Comparison of ENCODE assay signal across 10 mouse cellular contexts in genomic region chr5:124001274-124001673, GRCm38 (mm10). TPM values are rescaled to one million over a fixed set of nuclear protein-coding genes. Genes with fewer than 3 reads are reported as not detected.
DNase-seq lines count a peak whose midpoint lies in the region; ATAC-seq and TF ChIP-seq lines count a peak whose summit lies in the region.
"Had no signal": no experiment of that assay in that cellular context is flagged by ENCODE, and none has a peak within 500 bp of the region (broad histone marks: within the 10 kb centered on the region; RNA-seq: fewer than 3 reads in every experiment).

No protein-coding gene starts in this region.

- peaks cover 4% of the 10 kb centered on the region; the same call in 1 of the 2 replicates for H3K4me1 ChIP-seq in forebrain, embryonic 14.5 days (ENCODE audit: control insufficient read depth, insufficient read depth, low read length)
- H3K4me1 ChIP-seq in forebrain, embryonic 11.5 days (replicated peaks; ENCODE audit: control insufficient read depth, insufficient read depth, low read length) = no peaks in the 10 kb centered on the region
- H3K4me1 ChIP-seq in neural tube, embryonic 12.5 days = no peaks in the 10 kb centered on the region; the same call in none of the 2 replicates

- ATAC-seq in forebrain, embryonic 14.5 days = peak; percentile 13; the same call in 1 of the 2 replicates
- no peak for ATAC-seq in forebrain, embryonic 11.5 days (replicated peaks; ENCODE audit: low FRiP score)
- ATAC-seq in neural tube, embryonic 12.5 days (ENCODE audit: low FRiP score, low read depth) = peak; percentile 19; the same call in 1 of the 2 replicates
- no peak for ATAC-seq in erythroblast, adult 5-6 weeks (replicated peaks; ENCODE audit: low FRiP score, poor library complexity, severe bottlenecking)

- no peak overlapping the region for H3K27ac ChIP-seq in forebrain, embryonic 14.5 days (ENCODE audit: low read depth, low read length)
- H3K27ac ChIP-seq in forebrain, embryonic 11.5 days (ENCODE audit: low read depth, low read length) = no peak overlapping the region
- peak overlapping the region; percentile 51; the same call in 1 of the 2 replicates for H3K27ac ChIP-seq in left cerebral cortex, adult 2 months
- no peak overlapping the region for H3K27ac ChIP-seq in neural tube, embryonic 12.5 days
- H3K27ac ChIP-seq: heart, embryonic 15.5 days; limb, embryonic 15.5 days had no signal

- intact Hi-C loops in left cerebral cortex, adult 2 months (cut with DNase I) = loop anchor here (10.0 kb wide), 1 partner anchor 284 kb away; no protein-coding TSS in a partner anchor
- intact Hi-C loops in left cerebral cortex, postnatal 4 days (cut with DNase I) = loop anchor here (2.0 kb wide), 1 partner anchor 84 kb away; no protein-coding TSS in a partner anchor

- H3K4me2 ChIP-seq in forebrain, embryonic 14.5 days (ENCODE audit: low read length) = no peak overlapping the region
- H3K4me2 ChIP-seq in forebrain, embryonic 11.5 days (ENCODE audit: low read depth, low read length, severe bottlenecking) = no peak overlapping the region
- H3K4me2 ChIP-seq in neural tube, embryonic 12.5 days (replicated peaks) = no peak overlapping the region
- H3K4me2 ChIP-seq: heart, embryonic 15.5 days; limb, embryonic 15.5 days had no signal

- 0 out of 2 replicates have a peak overlapping the region, but pooled peaks have one; percentile 25 for H3K9ac ChIP-seq in forebrain, embryonic 14.5 days (ENCODE audit: low read length)
- H3K9ac ChIP-seq in forebrain, embryonic 11.5 days (ENCODE audit: low read length) = no peak overlapping the region
- H3K9ac ChIP-seq in neural tube, embryonic 12.5 days = no peak overlapping the region
- H3K9ac ChIP-seq: heart, embryonic 15.5 days; limb, embryonic 15.5 days had no signal

- peaks cover 59% of the 10 kb centered on the region for H3K36me3 ChIP-seq in forebrain, embryonic 14.5 days (ENCODE audit: control insufficient read depth, insufficient read depth, low read length)
- H3K36me3 ChIP-seq in forebrain, embryonic 11.5 days (ENCODE audit: control insufficient read depth, insufficient read depth, low read length) = peaks cover 6% of the 10 kb centered on the region; the same call in 1 of the 2 replicates
- peaks cover 25% of the 10 kb centered on the region for H3K36me3 ChIP-seq in neural tube, embryonic 12.5 days

- no peak overlapping the region for H3K4me3 ChIP-seq in forebrain, embryonic 14.5 days (ENCODE audit: low read depth, low read length)
- no peak overlapping the region for H3K4me3 ChIP-seq in forebrain, embryonic 11.5 days (ENCODE audit: low read depth, low read length)
- no peak overlapping the region for H3K4me3 ChIP-seq in left cerebral cortex, adult 2 months
- H3K4me3 ChIP-seq in neural tube, embryonic 12.5 days = no peak overlapping the region
- H3K4me3 ChIP-seq: heart, embryonic 15.5 days; limb, embryonic 15.5 days had no signal

- no peak for DNase-seq in forebrain, embryonic 14.5 days (ENCODE audit: low spot score)
- DNase-seq in forebrain, embryonic 11.5 days (ENCODE audit: low spot score) = no peak
- no peak for DNase-seq in left cerebral cortex, adult 2 months (ENCODE audit: extremely low spot score in 1 of 2, low spot score in 2 of 2)
- DNase-seq in left cerebral cortex, postnatal 4 days = no peak
- DNase-seq in neural tube, embryonic 10.5 days (ENCODE audit: extremely low spot score, low spot score) = no peak
- no peak for DNase-seq in cerebellum, postnatal 4 days (ENCODE audit: low spot score in 2 of 2)

- 66% methylated on average over 9 of the region's 9 CpGs for WGBS in forebrain, embryonic 14.5 days
- WGBS in forebrain, embryonic 11.5 days = 63% methylated on average over 9 of the region's 9 CpGs
- 71% methylated on average over 9 of the region's 9 CpGs for WGBS in neural tube, embryonic 12.5 days

- no peak for TF ChIP-seq CTCF in left cerebral cortex, adult 2 months (IDR thresholded peaks at IDR 0.05)

- H3K27me3 ChIP-seq in forebrain, embryonic 14.5 days (replicated peaks; ENCODE audit: control insufficient read depth, insufficient read depth, low read length) = no peaks in the 10 kb centered on the region
- no peaks in the 10 kb centered on the region for H3K27me3 ChIP-seq in forebrain, embryonic 11.5 days (ENCODE audit: control insufficient read depth, insufficient read depth, low read length)
- H3K27me3 ChIP-seq in neural tube, embryonic 12.5 days (replicated peaks) = no peaks in the 10 kb centered on the region
- H3K27me3 ChIP-seq: heart, embryonic 15.5 days; limb, embryonic 15.5 days had no signal

- H3K9me3 ChIP-seq in forebrain, embryonic 14.5 days (replicated peaks; ENCODE audit: control insufficient read depth, low read length) = no peaks in the 10 kb centered on the region
- H3K9me3 ChIP-seq in forebrain, embryonic 11.5 days (ENCODE audit: control insufficient read depth, low read length) = no peaks in the 10 kb centered on the region
- no peaks in the 10 kb centered on the region for H3K9me3 ChIP-seq in neural tube, embryonic 12.5 days
- H3K9me3 ChIP-seq: heart, embryonic 15.5 days; limb, embryonic 15.5 days had no signal

RNA-seq across cellular contexts. Expression of gene Hip1r, which starts 27.8 kb away (rescaled TPM):
- 12.4 and 27.1 TPM in 2 replicates for polyA plus RNA-seq in forebrain, embryonic 14.5 days (2014; fragmentation: Nextera tagmentation; extraction: Ambion mirVana)
- polyA plus RNA-seq in forebrain, embryonic 11.5 days (2014; fragmentation: Nextera tagmentation; extraction: Ambion mirVana) = 7.3 and 8.6 TPM in 2 replicates
- total RNA-seq in left cerebral cortex, adult 2 months (2021) = 10 to 100 TPM; 68.3 to 74.2 TPM
- 10 to 100 TPM; 83.2 to 84.8 TPM for total RNA-seq in left cerebral cortex, postnatal 4 days (2021)
- 12.6 and 14.6 TPM in 2 replicates for polyA plus RNA-seq in neural tube, embryonic 12.5 days (2016; fragmentation: Nextera tagmentation; extraction: Ambion mirVana)
- 1.9 and 5.2 TPM in 2 replicates for total RNA-seq in erythroblast, adult 5-6 weeks (2015; ENCODE audit: low replicate concordance)
- total RNA-seq in erythroblast, adult 5-6 weeks (2017; ENCODE audit: low replicate concordance) = 4.9 and 10.3 TPM in 2 replicates

RNA-seq across cellular contexts. Expression of gene Vps37b, which starts 30.8 kb away (rescaled TPM):
- 70.5 and 86.6 TPM in 2 replicates for polyA plus RNA-seq in forebrain, embryonic 14.5 days (2014; fragmentation: Nextera tagmentation; extraction: Ambion mirVana)
- 60.2 and 61.4 TPM in 2 replicates for polyA plus RNA-seq in forebrain, embryonic 11.5 days (2014; fragmentation: Nextera tagmentation; extraction: Ambion mirVana)
- total RNA-seq in left cerebral cortex, adult 2 months (2021) = 10 to 100 TPM; 46.1 to 47.3 TPM
- 10 to 100 TPM; 46.2 to 49.9 TPM for total RNA-seq in left cerebral cortex, postnatal 4 days (2021)
- 70.9 and 71.2 TPM in 2 replicates for polyA plus RNA-seq in neural tube, embryonic 12.5 days (2016; fragmentation: Nextera tagmentation; extraction: Ambion mirVana)
- total RNA-seq in erythroblast, adult 5-6 weeks (2015; ENCODE audit: low replicate concordance) = 14.4 and 27.9 TPM in 2 replicates
- 6.8 and 7.9 TPM in 2 replicates for total RNA-seq in erythroblast, adult 5-6 weeks (2017; ENCODE audit: low replicate concordance)

Comparison
In these comparisons a context has a peak if more than half of its experiments do, and no peak if none do; other contexts are left out.
1. ATAC-seq: peak in forebrain, embryonic 14.5 days (single experiment) and neural tube, embryonic 12.5 days (single experiment); none in forebrain, embryonic 11.5 days (single experiment) and erythroblast, adult 5-6 weeks (single experiment).
2. RNA of gene Hip1r, which starts 27.8 kb away (total RNA-seq): 83.2 to 84.8 TPM in left cerebral cortex, postnatal 4 days and 68.3 to 74.2 TPM in left cerebral cortex, adult 2 months; 1.9 to 10.3 TPM in erythroblast, adult 5-6 weeks; every median in the first group is over 4 times any median in the second.